Mouse (Mus musculus): ENCODE measurements at regions not wholly inside any gene's neighbourhood (a gene's known extent, or its start where the extent isn't known, plus 50 kb on each side); places are given as distances from the start of the nearest gene placed in this dataset.
A peak's percentile ranks its signal among the peaks of the same experiment; 100 is the strongest.

GRCm38 (mm10) chr14:66584699-66585098 is 575.7 kb upstream of the Gulo start:
- TF ChIP-seq CTCF (IDR thresholded peaks at IDR 0.05; ENCODE audit: low read depth), result no peak
- ATAC-seq (replicated peaks; ENCODE audit: low FRiP score, low read depth) (no peak), DNase-seq (ENCODE audit: low spot score) (no peak)
- H3K4me2 ChIP-seq (ENCODE audit: low read length), result no peak overlapping the region
- no peaks in the 10 kb centered on the region for H3K4me1 ChIP-seq (replicated peaks; ENCODE audit: insufficient read depth, low read length)
- H3K4me3 ChIP-seq (replicated peaks; ENCODE audit: low read depth, low read length), result no peak overlapping the region
- no peak overlapping the region for H3K9ac ChIP-seq (ENCODE audit: low read depth, low read length)
- WGBS, result 80% methylated on average over 4 of the region's 4 CpGs
- no peaks in the 10 kb centered on the region for H3K27me3 ChIP-seq (ENCODE audit: insufficient read depth, low read length)
- no peaks in the 10 kb centered on the region for H3K36me3 ChIP-seq (ENCODE audit: insufficient read depth, low read length)
- H3K9me3 ChIP-seq (replicated peaks; ENCODE audit: low read length), result no peaks in the 10 kb centered on the region
- no peak overlapping the region for H3K27ac ChIP-seq

- no peaks in the 10 kb centered on the region for H3K4me1 ChIP-seq (replicated peaks; ENCODE audit: insufficient read depth, low read length)
- WGBS, result 46% methylated on average over 6 of the region's 6 CpGs
- TF ChIP-seq CTCF (IDR thresholded peaks at IDR 0.05; ENCODE audit: low read depth), result peak; percentile 20; the same call in 1 of the 2 replicates
- H3K4me2 ChIP-seq (ENCODE audit: low read length), result no peak overlapping the region
- H3K9ac ChIP-seq (ENCODE audit: low read depth, low read length), result no peak overlapping the region
- no peaks in the 10 kb centered on the region for H3K9me3 ChIP-seq (replicated peaks; ENCODE audit: low read length)
- no peak overlapping the region for H3K27ac ChIP-seq
- no peaks in the 10 kb centered on the region for H3K27me3 ChIP-seq (ENCODE audit: insufficient read depth, low read length)
- no peak for ATAC-seq (replicated peaks; ENCODE audit: low FRiP score, low read depth)
- H3K36me3 ChIP-seq (ENCODE audit: insufficient read depth, low read length), result no peaks in the 10 kb centered on the region
- DNase-seq (ENCODE audit: low spot score), result peak; percentile 11
- H3K4me3 ChIP-seq (replicated peaks; ENCODE audit: low read depth, low read length), result no peak overlapping the region
Observed at GRCm38 (mm10) chr14:66579904-66580492, 571.0 kb upstream of the Gulo start.

- Histone ChIP-seq H3K4me3 (replicated peaks; ENCODE audit: low read depth, low read length) (no peak overlapping the region), H3K9me3 (replicated peaks; ENCODE audit: low read length) (no peaks in the 10 kb centered on the region), H3K9ac (ENCODE audit: low read depth, low read length) (no peak overlapping the region), H3K4me1 (replicated peaks; ENCODE audit: insufficient read depth, low read length) (no peaks in the 10 kb centered on the region), H3K36me3 (ENCODE audit: insufficient read depth, low read length) (no peaks in the 10 kb centered on the region), H3K27ac (no peak overlapping the region), H3K27me3 (ENCODE audit: insufficient read depth, low read length) (no peaks in the 10 kb centered on the region), H3K4me2 (ENCODE audit: low read length) (no peak overlapping the region)
- DNase-seq (ENCODE audit: low spot score), result no peak
- 71% methylated on average over 10 of the region's 10 CpGs for WGBS
- no peak for TF ChIP-seq CTCF (IDR thresholded peaks at IDR 0.05; ENCODE audit: low read depth)
- no peak for ATAC-seq (replicated peaks; ENCODE audit: low FRiP score, low read depth)
Observed at GRCm38 (mm10) chr14:66566600-66566999, 557.6 kb upstream of the Gulo start.

- no peak overlapping the region for H3K27ac ChIP-seq
- H3K9me3 ChIP-seq (replicated peaks; ENCODE audit: low read length), result no peaks in the 10 kb centered on the region
- H3K4me1 ChIP-seq (replicated peaks; ENCODE audit: insufficient read depth, low read length), result no peaks in the 10 kb centered on the region
- H3K4me2 ChIP-seq (ENCODE audit: low read length), result no peak overlapping the region
- no peaks in the 10 kb centered on the region for H3K27me3 ChIP-seq (ENCODE audit: insufficient read depth, low read length)
- ATAC-seq (replicated peaks; ENCODE audit: low FRiP score, low read depth) (no peak), DNase-seq (ENCODE audit: low spot score) (no peak)
- H3K36me3 ChIP-seq (ENCODE audit: insufficient read depth, low read length), result no peaks in the 10 kb centered on the region
- no peak overlapping the region for H3K4me3 ChIP-seq (replicated peaks; ENCODE audit: low read depth, low read length)
- WGBS, result 80% methylated on average over 4 of the region's 4 CpGs
- no peak for TF ChIP-seq CTCF (IDR thresholded peaks at IDR 0.05; ENCODE audit: low read depth)
- H3K9ac ChIP-seq (ENCODE audit: low read depth, low read length), result no peak overlapping the region
Observed at GRCm38 (mm10) chr14:66562744-66563143, 553.7 kb upstream of the Gulo start.

- H3K4me3 ChIP-seq (replicated peaks; ENCODE audit: low read depth, low read length), result no peak overlapping the region
Observed at GRCm38 (mm10) chr14:66561715-66562114, 552.7 kb upstream of the Gulo start.

GRCm38 (mm10) chr14:66561042-66561590 is 552.1 kb upstream of the Gulo start:
- WGBS, result 81% methylated on average over 5 of the region's 5 CpGs
- H3K27me3 ChIP-seq (ENCODE audit: insufficient read depth, low read length), result no peaks in the 10 kb centered on the region
- no peak for DNase-seq (ENCODE audit: low spot score)
- TF ChIP-seq CTCF (IDR thresholded peaks at IDR 0.05; ENCODE audit: low read depth), result no peak
- no peak overlapping the region for H3K4me2 ChIP-seq (ENCODE audit: low read length)
- no peaks in the 10 kb centered on the region for H3K4me1 ChIP-seq (replicated peaks; ENCODE audit: insufficient read depth, low read length)
- H3K9me3 ChIP-seq (replicated peaks; ENCODE audit: low read length), result no peaks in the 10 kb centered on the region
- no peak for ATAC-seq (replicated peaks; ENCODE audit: low FRiP score, low read depth)
- no peak overlapping the region for H3K27ac ChIP-seq
- H3K36me3 ChIP-seq (ENCODE audit: insufficient read depth, low read length), result no peaks in the 10 kb centered on the region
- H3K4me3 ChIP-seq (replicated peaks; ENCODE audit: low read depth, low read length), result no peak overlapping the region
- no peak overlapping the region for H3K9ac ChIP-seq (ENCODE audit: low read depth, low read length)

More at GRCm38 (mm10) chr14:66561715-66562114, 552.7 kb upstream of the Gulo start:
- no peaks in the 10 kb centered on the region for H3K4me1 ChIP-seq (replicated peaks; ENCODE audit: insufficient read depth, low read length)
- DNase-seq (ENCODE audit: low spot score), result no peak
- no peaks in the 10 kb centered on the region for H3K27me3 ChIP-seq (ENCODE audit: insufficient read depth, low read length)
- 73% methylated on average over 3 of the region's 3 CpGs for WGBS
- TF ChIP-seq CTCF (IDR thresholded peaks at IDR 0.05; ENCODE audit: low read depth), result no peak
- H3K27ac ChIP-seq, result no peak overlapping the region
- H3K4me2 ChIP-seq (ENCODE audit: low read length), result no peak overlapping the region
- no peak overlapping the region for H3K9ac ChIP-seq (ENCODE audit: low read depth, low read length)
- H3K9me3 ChIP-seq (replicated peaks; ENCODE audit: low read length), result no peaks in the 10 kb centered on the region
- no peaks in the 10 kb centered on the region for H3K36me3 ChIP-seq (ENCODE audit: insufficient read depth, low read length)
- ATAC-seq (replicated peaks; ENCODE audit: low FRiP score, low read depth), result no peak

GRCm38 (mm10) chr14:66558393-66558792 is 549.4 kb upstream of the Gulo start:
- H3K27me3 ChIP-seq (ENCODE audit: insufficient read depth, low read length), result no peaks in the 10 kb centered on the region
- ATAC-seq (replicated peaks; ENCODE audit: low FRiP score, low read depth), result no peak
- no peak overlapping the region for H3K9ac ChIP-seq (ENCODE audit: low read depth, low read length)
- no peaks in the 10 kb centered on the region for H3K9me3 ChIP-seq (replicated peaks; ENCODE audit: low read length)
- TF ChIP-seq CTCF (IDR thresholded peaks at IDR 0.05; ENCODE audit: low read depth), result no peak
- no peak overlapping the region for H3K4me2 ChIP-seq (ENCODE audit: low read length)
- H3K4me1 ChIP-seq (replicated peaks; ENCODE audit: insufficient read depth, low read length), result no peaks in the 10 kb centered on the region
- no peaks in the 10 kb centered on the region for H3K36me3 ChIP-seq (ENCODE audit: insufficient read depth, low read length)
- WGBS, result 90% methylated on average over 5 of the region's 5 CpGs
- no peak overlapping the region for H3K27ac ChIP-seq
- H3K4me3 ChIP-seq (replicated peaks; ENCODE audit: low read depth, low read length), result no peak overlapping the region
- DNase-seq (ENCODE audit: low spot score), result no peak

All from kidney, postnatal 0 days (tissue).